Mouse (Mus musculus) megakaryocyte, embryonic 14.5 days (primary cell): ENCODE results near the gene Ccna2.

Experiments
- FLI1 ChIP-seq: IDR thresholded peaks from 2 replicates; pipeline ENCODE4 v1.6.1; 2012; ENCODE audit warnings: low read length, inconsistent platforms, mixed read lengths
- GATA1 ChIP-seq: IDR thresholded peaks from 3 replicates; pipeline ENCODE4 v1.6.1; 2012; ENCODE audit warnings: mixed read lengths, low read length, inconsistent platforms, borderline replicate concordance

DNA sequence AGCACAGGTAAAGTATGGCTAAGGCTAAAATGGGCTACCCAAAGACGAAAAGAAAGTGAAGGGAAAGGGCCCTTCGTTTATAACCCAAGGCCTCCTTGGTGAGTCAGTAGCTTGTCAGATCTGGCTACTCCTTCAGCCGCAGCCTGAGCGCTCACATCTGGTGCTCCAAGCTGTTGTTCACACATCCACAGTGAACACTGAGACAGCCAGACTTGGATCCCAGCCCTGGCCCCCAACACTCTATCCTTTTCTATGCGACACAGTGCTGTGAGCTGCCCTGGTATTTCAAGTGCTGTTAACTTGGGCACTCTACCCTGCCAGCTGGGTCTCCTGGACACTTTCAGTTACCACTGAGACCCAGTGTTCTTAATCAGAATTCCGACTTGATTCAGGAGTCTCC lies 41.6 kb downstream of the Ccna2 start:
- TF ChIP-seq FLI1 (no peak), GATA1 (no peak)
